Mouse (Mus musculus) limb, embryonic 13.5 days (tissue): ENCODE measurements around the gene Atad2b. TPM values are rescaled to one million over a fixed set of nuclear protein-coding genes. Genes with fewer than 3 reads are reported as not detected.

ENCODE experiments used
- ATAC-seq: fragments of 200-750 bp; cut with Nextera tagmentation; 2 replicates; pipeline ENCODE4 v1.8.0; 2017; ENCODE audit warnings: low read depth, moderate number of reproducible peaks, moderate TSS enrichment; ENCODE audit not compliant: low FRiP score
- H3K27ac ChIP-seq: fragments of 300-500 bp; sonication (generic); 2 replicates; pipeline ENCODE4 v1.5.1; 2015; ENCODE audit warnings: inconsistent platforms, mild to moderate bottlenecking, moderate library complexity
- H3K27me3 ChIP-seq: fragments of 300-500 bp; sonication (generic); 2 replicates; pipeline ENCODE4 v1.6.1; 2015; ENCODE audit warnings: mild to moderate bottlenecking, inconsistent platforms
- H3K36me3 ChIP-seq: fragments of 300-500 bp; sonication (generic); 2 replicates; pipeline ENCODE4 v1.6.1; 2015; ENCODE audit warnings: inconsistent platforms, mild to moderate bottlenecking, moderate library complexity
- H3K4me1 ChIP-seq: fragments of 300-500 bp; sonication (generic); 2 replicates; pipeline ENCODE4 v1.6.1; 2015; ENCODE audit warnings: inconsistent platforms
- H3K4me2 ChIP-seq: fragments of 300-500 bp; sonication (generic); replicated peaks from 2 replicates; pipeline ENCODE4 v1.6.1; 2015; ENCODE audit warnings: inconsistent platforms, mild to moderate bottlenecking, moderate library complexity
- H3K4me3 ChIP-seq: fragments of 300-500 bp; sonication (generic); 2 replicates; pipeline ENCODE4 v1.5.1; 2015; ENCODE audit warnings: moderate library complexity, mild to moderate bottlenecking, inconsistent platforms
- H3K9ac ChIP-seq: fragments of 300-500 bp; sonication (generic); 2 replicates; pipeline ENCODE4 v1.6.1; 2015; ENCODE audit warnings: mild to moderate bottlenecking, inconsistent platforms
- H3K9me3 ChIP-seq: fragments of 300-500 bp; sonication (generic); 2 replicates; pipeline ENCODE4 v1.6.1; 2016; ENCODE audit warnings: inconsistent platforms
- WGBS: fragments of 180-500 bp; shearing (Covaris S2); methylation state at CpG from one replicate; pipeline ENCODE4 v1.1.7; 2015; 5-methylcytosine and 5-hydroxymethylcytosine counted together
- polyA plus RNA-seq: library from polyadenylated mRNA; unstranded; fragments of >200 nt; fragmentation: Nextera tagmentation; extraction: Ambion mirVana; gene quantifications from 2 replicates; pipeline ENCODE4 v1.2.1, GENCODE M21; 2015

Atad2b gene
- polyA plus RNA-seq: 11.3 and 11.8 TPM in 2 replicates

DNA sequence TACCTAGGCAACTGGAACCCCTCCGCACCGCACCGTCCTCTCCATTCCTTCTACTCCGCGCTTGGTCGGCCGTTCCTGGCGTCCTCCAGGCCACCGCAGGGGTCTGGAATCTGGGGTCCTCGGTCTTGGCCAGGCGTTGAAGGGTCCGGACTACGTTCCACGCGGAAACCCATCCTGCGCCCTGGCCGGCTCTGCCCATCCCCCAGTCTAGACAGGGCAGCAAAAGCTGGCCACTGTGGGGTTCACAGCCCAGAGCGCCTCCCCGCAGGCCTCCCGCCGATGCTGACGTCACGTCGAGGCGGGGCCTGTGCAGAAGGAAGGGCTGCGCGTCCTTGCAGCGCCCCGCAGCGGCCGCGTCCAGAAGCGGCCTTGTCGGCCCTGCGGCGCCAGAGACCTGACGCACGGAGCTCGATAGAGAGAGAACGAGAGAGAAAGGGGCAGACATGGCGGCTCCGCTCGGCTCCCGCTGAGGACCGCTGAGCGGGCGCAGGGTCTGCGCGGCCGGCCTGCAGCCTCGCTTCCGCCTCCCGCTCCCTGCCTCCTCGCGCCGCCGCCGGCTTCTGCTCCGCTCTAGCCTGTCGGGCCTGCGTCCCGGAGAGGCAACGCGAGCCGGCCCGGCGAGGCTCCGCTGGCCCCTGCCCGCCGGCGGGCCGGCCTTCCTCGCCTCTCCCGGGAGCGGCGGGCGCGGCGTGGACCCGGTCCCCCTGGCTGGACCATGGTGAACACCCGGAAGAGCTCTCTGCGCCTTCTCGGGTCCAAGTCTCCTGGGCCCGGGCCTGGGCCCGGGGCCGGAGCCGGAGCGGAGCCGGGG is at the start of gene Atad2b:
Gene Atad2b, plus strand, starts transcription at position 360 of the 811 bp plus-strand sequence.
- ATAC-seq: peak; percentile 96
- no peaks in the 10 kb centered on the region for H3K36me3 ChIP-seq
- peaks cover 11% of the 10 kb centered on the region for H3K4me1 ChIP-seq
- peak within 1 kb of the TSS; percentile 97 for H3K27ac ChIP-seq
- H3K27me3 ChIP-seq: no peaks in the 10 kb centered on the region
- WGBS: under 1% methylated on average over 83 of the region's 89 CpGs
- H3K9ac ChIP-seq: peak within 1 kb of the TSS; percentile 99
- peak within 1 kb of the TSS; percentile 84 for H3K4me3 ChIP-seq
- peak within 1 kb of the TSS; percentile 71 for H3K4me2 ChIP-seq
- H3K9me3 ChIP-seq: no peaks in the 10 kb centered on the region

DNA sequence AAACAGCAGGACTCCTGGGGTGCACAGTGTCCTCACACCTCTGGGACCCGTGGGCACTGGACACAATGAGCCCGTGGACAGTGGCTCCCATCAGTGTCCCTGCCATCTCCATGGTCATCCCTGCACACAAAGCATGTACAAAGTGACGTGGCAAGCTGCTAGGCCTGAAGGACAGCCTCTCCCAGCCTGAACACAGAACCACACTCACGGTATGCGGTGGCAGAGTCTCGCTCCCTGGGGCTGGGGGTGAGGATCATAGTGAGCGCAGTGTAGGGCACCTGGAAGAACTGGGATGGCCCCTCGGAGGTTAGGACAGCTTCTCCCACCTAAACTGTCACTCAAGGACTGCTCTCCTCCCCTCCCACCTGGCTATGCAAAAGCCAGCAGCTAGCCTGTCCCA is 48.2 kb upstream of the Atad2b start:
- H3K27me3 ChIP-seq: 0 out of 2 replicates have a peak, but pooled peaks cover 8% of the 10 kb centered on the region
- H3K36me3 ChIP-seq: no peaks in the 10 kb centered on the region
- no peak overlapping the region for H3K4me2 ChIP-seq
- no peaks in the 10 kb centered on the region for H3K9me3 ChIP-seq
- H3K4me3 ChIP-seq: no peak overlapping the region
- H3K4me1 ChIP-seq: peaks cover 11% of the 10 kb centered on the region
- no peak for ATAC-seq
- no peak overlapping the region for H3K9ac ChIP-seq
- H3K27ac ChIP-seq: no peak overlapping the region
- WGBS: 75% methylated on average over 8 of the region's 8 CpGs

DNA sequence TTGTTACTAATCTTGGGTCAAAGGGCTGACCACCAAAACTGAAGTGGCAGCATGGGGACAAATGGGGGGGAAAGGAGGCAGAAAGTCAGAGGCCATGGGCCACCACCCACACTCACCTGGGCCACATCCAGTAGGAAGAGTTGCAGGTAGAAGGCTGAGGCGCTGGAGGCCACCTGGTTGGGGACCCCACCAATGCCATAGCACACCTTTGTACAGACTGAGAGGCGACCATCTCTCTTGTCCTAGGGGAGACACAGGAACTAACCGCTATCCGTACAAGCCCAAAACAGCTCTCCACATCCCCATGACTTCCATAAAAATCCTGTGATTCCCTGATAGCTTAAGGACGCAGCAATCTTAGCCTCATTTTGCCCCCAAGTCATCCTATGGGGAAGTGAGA is 45.9 kb upstream of the Atad2b start:
- no peak for ATAC-seq
- H3K27ac ChIP-seq: no peak overlapping the region
- WGBS: 88% methylated on average over 5 of the region's 5 CpGs
- H3K4me1 ChIP-seq: peaks cover 10% of the 10 kb centered on the region
- no peaks in the 10 kb centered on the region for H3K36me3 ChIP-seq
- no peak overlapping the region for H3K9ac ChIP-seq
- H3K4me3 ChIP-seq: no peak overlapping the region
- no peaks in the 10 kb centered on the region for H3K9me3 ChIP-seq
- H3K27me3 ChIP-seq: 0 out of 2 replicates have a peak, but pooled peaks cover 8% of the 10 kb centered on the region
- no peak overlapping the region for H3K4me2 ChIP-seq

DNA sequence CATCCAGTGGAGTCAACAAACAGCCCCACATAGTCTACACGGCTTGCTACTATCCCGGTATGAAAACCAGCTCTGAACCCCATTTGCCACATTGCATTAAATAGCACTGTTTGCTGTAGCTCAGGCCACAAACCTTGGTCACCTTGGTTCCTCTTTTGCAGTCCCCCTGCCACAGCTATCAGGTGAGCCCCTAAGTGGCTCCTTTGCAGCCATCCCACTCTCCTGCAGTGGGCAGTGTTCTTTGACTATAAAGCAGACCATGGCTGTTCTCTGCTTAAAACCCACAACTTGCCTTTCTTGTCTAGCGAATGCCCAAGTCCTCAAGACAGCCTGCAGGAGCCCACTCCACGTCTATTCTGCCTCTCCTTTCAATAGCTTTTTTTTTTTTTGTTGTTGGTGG is 44.9 kb upstream of the Atad2b start:
- no peaks in the 10 kb centered on the region for H3K36me3 ChIP-seq
- 65% methylated on average over 4 of the region's 4 CpGs for WGBS
- H3K4me2 ChIP-seq: no peak overlapping the region

DNA sequence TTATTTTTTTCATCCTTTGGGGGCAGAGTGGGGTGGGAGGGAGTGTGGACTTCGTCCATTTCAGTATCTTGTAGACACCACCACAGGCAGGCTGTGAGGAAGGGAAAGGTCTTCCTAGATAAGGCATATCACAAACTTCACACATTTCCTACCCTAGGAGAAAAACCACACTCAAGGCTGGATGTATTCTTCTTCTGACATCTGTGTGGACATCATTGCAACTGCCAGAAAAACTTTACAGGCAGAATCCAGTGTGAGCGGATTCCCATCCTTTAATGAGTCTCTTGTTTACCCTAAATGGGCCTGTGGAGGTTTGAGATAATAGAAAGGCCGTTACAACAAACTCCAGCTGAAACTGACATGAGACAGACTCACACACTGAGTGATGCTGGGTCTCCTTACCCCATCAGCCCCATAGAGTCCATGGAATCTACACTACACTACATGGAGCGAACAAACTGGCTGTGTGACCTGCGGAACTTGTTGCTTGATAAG is 44.1 kb upstream of the Atad2b start:
- no peak overlapping the region for H3K9ac ChIP-seq
- H3K9me3 ChIP-seq: no peaks in the 10 kb centered on the region
- no peaks in the 10 kb centered on the region for H3K36me3 ChIP-seq
- H3K4me3 ChIP-seq: no peak overlapping the region
- peaks cover 10% of the 10 kb centered on the region for H3K4me1 ChIP-seq
- H3K27ac ChIP-seq: no peak overlapping the region
- no peak overlapping the region for H3K4me2 ChIP-seq
- 76% methylated on average over 5 of the region's 5 CpGs for WGBS
- ATAC-seq: no peak
- 0 out of 2 replicates have a peak, but pooled peaks cover 8% of the 10 kb centered on the region for H3K27me3 ChIP-seq

More for the DNA sequence above, 44.9 kb upstream of the Atad2b start:
- no peak overlapping the region for H3K9ac ChIP-seq
- H3K9me3 ChIP-seq: no peaks in the 10 kb centered on the region
- H3K27me3 ChIP-seq: 0 out of 2 replicates have a peak, but pooled peaks cover 8% of the 10 kb centered on the region
- H3K27ac ChIP-seq: no peak overlapping the region
- no peak for ATAC-seq
- no peak overlapping the region for H3K4me3 ChIP-seq
- H3K4me1 ChIP-seq: peaks cover 10% of the 10 kb centered on the region

DNA sequence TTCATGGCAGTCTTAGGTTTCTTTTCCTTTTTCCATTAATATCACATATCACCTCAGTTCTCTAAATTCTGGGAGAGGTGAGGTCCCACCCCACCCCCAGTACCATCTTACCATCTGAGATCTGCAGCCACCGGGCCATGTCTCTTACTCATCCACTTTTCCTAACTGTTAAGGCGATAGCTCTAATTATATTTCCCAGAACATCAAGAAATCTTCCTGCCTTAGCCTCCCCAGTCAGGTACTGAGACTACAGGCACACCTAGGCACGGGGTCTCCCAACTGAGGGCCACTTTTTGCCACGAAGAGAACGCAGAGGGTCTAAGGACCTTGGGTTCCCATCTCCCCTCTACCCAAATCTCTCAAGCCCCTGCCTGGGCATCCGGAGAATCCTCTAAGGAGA is 43.6 kb upstream of the Atad2b start:
- WGBS: 78% methylated on average over 6 of the region's 6 CpGs
- Histone ChIP-seq H3K27ac (no peak overlapping the region), H3K27me3 (0 out of 2 replicates have a peak, but pooled peaks cover 8% of the 10 kb centered on the region), H3K4me2 (peak overlapping the region; percentile 88), H3K9ac (peak overlapping the region; percentile 66; the same call in 1 of the 2 replicates), H3K36me3 (peaks cover 4% of the 10 kb centered on the region), H3K4me3 (peak overlapping the region; percentile 42; the same call in 1 of the 2 replicates), H3K4me1 (peaks cover 10% of the 10 kb centered on the region), H3K9me3 (no peaks in the 10 kb centered on the region)
- no peak for ATAC-seq

DNA sequence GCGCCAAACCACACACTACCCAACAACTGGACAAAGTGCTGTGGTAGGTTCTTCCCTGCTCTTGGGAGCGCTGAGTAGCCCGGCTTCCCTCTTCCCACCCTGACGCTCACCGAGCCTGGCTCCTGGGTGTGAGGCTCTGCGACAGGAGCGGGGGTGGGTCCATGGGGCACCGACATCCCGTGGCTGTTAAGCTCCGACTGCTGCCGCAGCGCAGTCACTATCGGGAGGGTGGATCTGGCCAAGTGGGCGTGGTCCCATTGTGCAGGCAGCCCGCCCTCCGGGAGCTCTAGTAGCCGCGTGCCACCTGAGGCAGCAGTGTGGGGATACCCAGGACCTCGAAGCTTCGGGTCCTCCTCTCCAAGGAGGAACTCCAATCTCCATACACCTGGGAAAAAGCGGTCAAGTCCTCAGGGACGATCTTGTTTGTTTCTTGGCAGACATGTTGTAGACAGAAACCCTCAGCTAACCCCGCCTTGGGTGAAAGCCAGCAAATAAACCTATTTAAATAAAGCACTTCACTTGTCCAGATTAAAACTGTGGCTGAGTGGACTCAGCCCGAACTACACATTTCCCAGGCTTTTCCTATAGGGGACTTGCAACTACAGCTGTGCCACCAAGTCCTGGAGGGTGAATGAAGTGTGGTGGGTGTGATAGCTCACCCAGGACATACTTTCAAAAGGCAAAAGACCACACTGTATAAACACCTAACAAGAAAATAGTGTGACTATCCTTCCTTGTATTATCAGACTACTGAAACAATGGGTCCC is 42.8 kb upstream of the Atad2b start, which contains the start of gene Mfsd2b:
Gene Mfsd2b, minus strand, starts transcription at position 199 of the 767 bp plus-strand sequence.
- no peak within 1 kb of the TSS for H3K27ac ChIP-seq

DNA sequence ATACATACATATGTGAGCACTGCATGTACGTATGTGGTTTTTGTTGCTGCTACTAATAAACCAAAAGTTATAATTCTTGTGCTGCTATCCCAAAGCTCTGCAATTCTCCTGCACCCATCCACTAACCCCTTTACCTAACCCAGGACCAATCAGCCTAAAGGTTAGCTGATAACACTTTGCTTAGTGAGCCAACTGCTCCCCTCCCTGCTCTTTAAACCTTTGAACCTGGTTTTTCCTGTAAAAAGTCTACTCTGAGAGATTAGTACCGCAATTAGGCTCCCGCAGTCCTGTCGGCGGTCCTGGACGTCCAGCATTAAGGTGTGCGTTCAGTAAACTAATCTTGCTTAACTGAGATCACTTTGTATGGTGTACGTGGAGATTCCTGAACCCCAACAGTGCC is 41.5 kb upstream of the Atad2b start:
- H3K9me3 ChIP-seq: no peaks in the 10 kb centered on the region
- no peak overlapping the region for H3K4me3 ChIP-seq
- no peak for ATAC-seq
- H3K36me3 ChIP-seq: peaks cover 18% of the 10 kb centered on the region
- 77% methylated on average over 8 of the region's 8 CpGs for WGBS
- 0 out of 2 replicates have a peak, but pooled peaks cover 8% of the 10 kb centered on the region for H3K27me3 ChIP-seq
- peaks cover 10% of the 10 kb centered on the region for H3K4me1 ChIP-seq
- H3K4me2 ChIP-seq: no peak overlapping the region
- H3K27ac ChIP-seq: no peak overlapping the region
- H3K9ac ChIP-seq: no peak overlapping the region

More for the DNA sequence above, 42.8 kb upstream of the Atad2b start, which contains the start of gene Mfsd2b:
- WGBS: 6% methylated on average over 24 of the region's 24 CpGs
- peak; percentile 83 for ATAC-seq
- Histone ChIP-seq H3K4me3 (peak within 1 kb of the TSS; percentile 42), H3K36me3 (peaks cover 12% of the 10 kb centered on the region), H3K27me3 (0 out of 2 replicates have a peak, but pooled peaks cover 8% of the 10 kb centered on the region), H3K4me2 (peak within 1 kb of the TSS; percentile 88), H3K4me1 (peaks cover 10% of the 10 kb centered on the region), H3K9me3 (no peaks in the 10 kb centered on the region), H3K9ac (peak within 1 kb of the TSS; percentile 66)

DNA sequence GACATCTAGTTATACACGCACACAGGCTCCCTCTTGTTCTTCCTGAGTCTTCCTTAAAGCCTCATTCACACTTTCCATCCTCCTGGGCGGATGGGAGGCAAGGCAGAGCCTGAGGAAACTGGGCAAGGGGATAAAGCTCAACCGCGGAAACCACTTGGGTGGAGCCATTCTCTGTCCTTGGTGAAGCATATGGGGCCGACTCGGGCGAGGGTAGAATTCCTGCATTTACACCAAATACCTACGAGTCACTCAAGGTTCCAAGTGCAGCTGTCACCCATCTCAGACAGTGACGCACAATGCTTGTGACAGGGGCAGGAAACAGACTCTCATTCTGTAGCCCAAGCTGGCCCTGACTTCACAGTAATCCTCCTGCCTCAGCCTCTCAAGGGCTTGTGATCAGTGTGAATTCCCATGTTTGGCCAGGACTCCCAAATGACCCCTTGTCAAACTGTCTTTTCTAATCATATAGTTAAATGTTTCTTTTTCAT is 38.8 kb upstream of the Atad2b start:
- H3K9me3 ChIP-seq: no peaks in the 10 kb centered on the region
- WGBS: 80% methylated on average over 9 of the region's 9 CpGs
- no peak overlapping the region for H3K4me2 ChIP-seq
- peaks cover 10% of the 10 kb centered on the region for H3K4me1 ChIP-seq
- H3K27ac ChIP-seq: no peak overlapping the region
- no peak overlapping the region for H3K4me3 ChIP-seq
- ATAC-seq: no peak
- H3K9ac ChIP-seq: no peak overlapping the region
- H3K36me3 ChIP-seq: peaks cover 29% of the 10 kb centered on the region
- 0 out of 2 replicates have a peak, but pooled peaks cover 4% of the 10 kb centered on the region for H3K27me3 ChIP-seq

DNA sequence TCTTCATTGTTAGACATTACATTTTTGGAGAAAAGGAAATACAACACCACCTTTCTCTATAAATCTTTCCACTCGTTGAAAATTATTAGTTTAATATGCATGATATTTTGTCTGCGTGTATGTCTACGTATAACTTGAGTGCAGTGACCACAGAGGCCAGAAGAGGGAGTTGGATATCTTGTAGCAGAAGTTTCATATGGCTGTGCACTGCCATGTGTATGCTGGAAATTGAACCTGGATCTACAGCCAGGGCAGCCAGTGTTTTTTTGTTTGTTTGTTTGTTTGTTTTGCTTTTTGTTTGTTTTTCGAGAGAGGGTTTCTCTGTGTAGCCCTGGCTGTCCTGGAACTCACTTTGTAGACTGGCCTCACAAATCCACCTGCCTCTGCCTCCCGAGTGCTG is 38.1 kb upstream of the Atad2b start:
- ATAC-seq: no peak
- Histone ChIP-seq H3K4me1 (peaks cover 6% of the 10 kb centered on the region), H3K36me3 (peaks cover 29% of the 10 kb centered on the region), H3K4me2 (no peak overlapping the region), H3K27ac (no peak overlapping the region), H3K27me3 (no peaks in the 10 kb centered on the region), H3K9me3 (no peaks in the 10 kb centered on the region), H3K9ac (no peak overlapping the region), H3K4me3 (no peak overlapping the region)
- WGBS: 94% methylated on average over 5 of the region's 5 CpGs

DNA sequence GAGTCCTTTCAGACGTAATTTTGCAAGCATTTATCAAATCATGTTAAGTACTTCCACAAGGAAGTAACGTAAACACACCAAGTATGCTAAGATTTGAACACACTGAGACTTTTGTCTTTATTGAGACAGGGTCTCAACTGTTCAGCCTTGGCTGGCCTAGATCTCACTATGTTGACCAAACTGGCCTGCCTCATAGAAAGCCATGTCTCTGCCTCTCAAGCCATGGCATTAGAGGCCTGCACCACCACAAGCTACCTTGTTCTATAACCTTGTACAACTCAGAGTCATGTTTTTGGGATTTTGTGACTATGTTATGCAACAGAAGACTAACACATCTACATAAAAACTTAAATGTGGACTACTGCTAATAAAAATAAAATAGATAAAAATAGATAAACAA is 35.1 kb upstream of the Atad2b start:
- Histone ChIP-seq H3K4me1 (no peaks in the 10 kb centered on the region), H3K27ac (no peak overlapping the region), H3K9ac (no peak overlapping the region), H3K36me3 (peaks cover 42% of the 10 kb centered on the region), H3K4me2 (no peak overlapping the region), H3K27me3 (no peaks in the 10 kb centered on the region), H3K4me3 (no peak overlapping the region), H3K9me3 (no peaks in the 10 kb centered on the region)
- ATAC-seq: no peak
- WGBS: 86% methylated on average over 2 of the region's 2 CpGs
